Mouse (Mus musculus) lung, adult 18-20 months (tissue): ENCODE measurements around the gene Slc9a3r2.
"Not testable (repeated sequence)": the region's sequence is repeated elsewhere in the genome, so short reads cannot be mapped to it uniquely, and the experiment has no call there.

Source experiments
- DNase-seq, 2 experiments: peaks; one replicate each; pipeline ENCODE4 v3.0.0; 2022; ENCODE audit warnings: mixed read lengths in 2 of 2

Gene Slc9a3r2

GRCm38 (mm10) chr17:24667011-24667410, 16.9 kb upstream of the Slc9a3r2 start:
- DNase-seq = not testable (repeated sequence)

- DNase-seq = peak; percentile 51 to 52
These were observed 8.1 kb upstream of the Slc9a3r2 start, which contains the start of gene Npw for GRCm38 (mm10) chr17:24658017-24658758. TSS of gene Npw (minus strand) at chr17:24658457.

DNA sequence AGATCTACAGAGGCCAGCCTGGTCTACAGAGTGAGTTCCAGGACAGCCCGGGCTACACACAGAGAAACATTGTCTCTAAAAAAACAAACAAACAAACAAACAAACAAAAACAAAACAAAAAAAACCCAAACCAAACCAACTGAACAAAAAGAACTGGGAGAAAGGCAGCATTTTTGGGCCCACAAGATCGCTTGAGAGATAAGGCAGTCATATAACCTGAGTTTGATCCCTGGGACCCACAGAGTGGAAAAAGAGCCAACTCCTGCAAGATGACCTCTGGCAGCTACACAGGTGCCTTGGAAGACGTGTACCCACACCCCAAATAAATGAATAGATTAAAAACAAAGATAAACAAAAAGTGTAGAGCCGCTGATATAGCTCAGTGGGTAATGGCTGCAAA, 4.8 kb upstream of the Slc9a3r2 start:
- no peak for DNase-seq

DNA sequence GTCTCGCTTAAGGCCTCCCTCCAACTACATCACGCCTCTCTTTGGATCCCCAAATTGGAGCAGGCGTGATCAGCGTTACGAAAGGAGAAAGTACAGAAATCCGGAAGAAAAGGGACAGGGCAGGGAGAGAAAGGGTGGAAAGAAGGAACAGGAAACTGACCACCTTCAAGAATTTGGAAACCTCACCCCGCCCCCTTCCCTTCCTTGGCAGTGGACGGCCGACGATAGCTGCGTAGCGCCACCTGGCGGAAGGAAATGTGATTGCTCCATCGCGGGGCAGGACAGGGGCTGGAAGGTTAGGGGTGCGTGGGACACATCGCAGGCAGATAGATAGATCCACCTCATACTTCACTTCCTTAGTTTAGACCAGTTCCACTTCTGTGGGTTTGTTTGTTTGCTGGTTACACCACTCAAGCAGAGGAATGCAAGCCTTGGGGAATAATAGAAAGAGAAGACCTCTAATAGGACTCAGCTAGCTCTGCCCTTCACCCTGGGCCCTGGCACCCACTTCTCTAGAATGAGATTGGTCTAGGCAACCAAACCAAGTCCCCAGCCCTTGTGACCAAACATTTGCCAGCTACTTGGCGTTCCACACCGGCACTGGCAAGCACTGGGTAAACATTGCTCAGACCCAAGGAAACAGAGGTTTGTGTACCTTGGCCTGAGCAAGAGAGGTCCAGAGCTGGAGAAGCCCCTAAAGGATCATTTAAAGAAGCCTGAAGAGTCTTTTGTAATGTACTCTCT, 4.0 kb upstream of the Slc9a3r2 start:
- DNase-seq = peak; percentile 91 to 93

DNA sequence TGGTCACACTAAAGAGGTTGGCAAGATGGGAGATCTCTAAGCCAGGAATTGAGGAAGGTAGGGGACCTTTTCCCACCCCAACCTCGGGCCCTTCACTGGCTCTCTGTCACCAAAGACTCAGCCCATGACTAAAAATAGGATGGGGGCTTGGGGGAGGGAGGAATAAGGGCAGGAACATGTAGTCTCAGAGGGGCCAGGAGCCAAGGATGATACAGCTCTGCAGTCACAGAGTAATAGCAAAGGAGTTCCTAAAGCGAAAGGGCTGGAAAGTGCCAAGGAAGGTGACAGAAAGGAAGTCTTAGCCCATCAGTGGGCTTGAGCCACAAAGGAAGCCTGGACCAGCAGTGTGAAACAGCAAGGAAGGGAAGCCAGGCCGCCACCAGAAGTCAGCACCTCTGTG, 1.7 kb upstream of the Slc9a3r2 start:
- DNase-seq = no peak

DNA sequence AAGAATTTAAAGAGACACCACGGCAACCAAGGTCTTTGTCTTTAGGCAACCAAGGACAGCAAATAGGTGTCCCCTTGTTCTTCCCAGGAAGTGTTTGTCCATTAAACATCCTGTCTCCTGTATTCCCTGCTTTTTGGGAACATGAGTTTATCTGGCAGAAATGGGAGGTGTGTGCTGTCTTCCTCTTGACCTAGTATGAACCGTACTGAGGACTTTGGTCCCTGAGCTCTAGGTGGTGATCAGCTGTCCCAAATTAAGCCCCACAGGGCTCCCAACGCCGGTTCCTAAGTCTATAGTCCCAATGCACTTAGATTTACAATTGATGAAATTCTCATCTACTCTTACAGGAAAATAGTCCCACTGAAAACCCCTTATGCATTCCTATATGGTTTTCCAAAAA, 639 bp upstream of the Slc9a3r2 start:
- no peak for DNase-seq

- peak; percentile 74 to 79 for DNase-seq
These were observed 502 bp downstream of the Slc9a3r2 start for GRCm38 (mm10) chr17:24649581-24650069.

- DNase-seq = no peak
These were observed 1.3 kb downstream of the Slc9a3r2 start for GRCm38 (mm10) chr17:24648731-24649377.

DNA sequence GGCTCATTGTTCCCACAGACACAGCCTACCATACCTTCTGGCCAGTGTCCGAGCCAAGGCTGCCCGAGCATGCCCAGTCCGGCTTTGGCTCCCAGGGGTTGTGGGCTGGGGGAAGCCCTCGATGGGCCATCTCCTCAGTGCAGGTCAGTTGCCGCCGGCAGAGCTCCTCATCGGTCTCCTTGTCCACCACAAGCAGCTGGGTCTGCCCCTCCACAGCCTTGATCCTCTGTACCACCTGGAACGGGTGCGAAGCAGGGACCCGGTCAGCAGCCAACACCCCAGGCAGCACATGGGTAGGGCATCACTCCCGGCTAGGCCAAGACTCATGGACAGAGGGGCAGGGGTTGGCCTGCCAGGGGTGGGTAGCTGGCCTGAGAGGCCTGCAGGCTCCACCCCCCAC, 2.6 kb downstream of the Slc9a3r2 start:
- DNase-seq = peak in 1 of 2 experiments; percentile 51

GRCm38 (mm10) chr17:24646381-24646780, 3.7 kb downstream of the Slc9a3r2 start:
- no peak for DNase-seq

DNA sequence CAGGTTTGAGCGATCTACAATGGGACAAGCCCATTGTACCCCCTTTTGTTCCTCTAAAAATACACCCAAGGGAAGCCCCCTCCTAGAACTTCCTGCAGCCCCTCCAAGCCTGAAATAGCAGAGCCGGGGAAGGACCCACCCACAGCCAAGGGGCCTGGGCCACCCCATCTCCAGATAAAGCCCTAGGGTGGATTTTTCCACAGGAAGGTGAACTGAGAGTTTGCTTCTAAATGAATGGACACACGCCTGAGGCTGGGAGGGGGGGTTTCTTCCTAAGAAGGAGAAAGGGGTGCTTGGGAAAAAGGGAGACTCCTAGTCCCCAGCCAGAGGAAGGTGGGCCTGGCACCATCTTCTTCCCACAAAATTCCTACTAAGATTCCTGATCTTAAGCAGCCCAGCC, 4.2 kb downstream of the Slc9a3r2 start:
- DNase-seq = peak; percentile 63 to 76

DNA sequence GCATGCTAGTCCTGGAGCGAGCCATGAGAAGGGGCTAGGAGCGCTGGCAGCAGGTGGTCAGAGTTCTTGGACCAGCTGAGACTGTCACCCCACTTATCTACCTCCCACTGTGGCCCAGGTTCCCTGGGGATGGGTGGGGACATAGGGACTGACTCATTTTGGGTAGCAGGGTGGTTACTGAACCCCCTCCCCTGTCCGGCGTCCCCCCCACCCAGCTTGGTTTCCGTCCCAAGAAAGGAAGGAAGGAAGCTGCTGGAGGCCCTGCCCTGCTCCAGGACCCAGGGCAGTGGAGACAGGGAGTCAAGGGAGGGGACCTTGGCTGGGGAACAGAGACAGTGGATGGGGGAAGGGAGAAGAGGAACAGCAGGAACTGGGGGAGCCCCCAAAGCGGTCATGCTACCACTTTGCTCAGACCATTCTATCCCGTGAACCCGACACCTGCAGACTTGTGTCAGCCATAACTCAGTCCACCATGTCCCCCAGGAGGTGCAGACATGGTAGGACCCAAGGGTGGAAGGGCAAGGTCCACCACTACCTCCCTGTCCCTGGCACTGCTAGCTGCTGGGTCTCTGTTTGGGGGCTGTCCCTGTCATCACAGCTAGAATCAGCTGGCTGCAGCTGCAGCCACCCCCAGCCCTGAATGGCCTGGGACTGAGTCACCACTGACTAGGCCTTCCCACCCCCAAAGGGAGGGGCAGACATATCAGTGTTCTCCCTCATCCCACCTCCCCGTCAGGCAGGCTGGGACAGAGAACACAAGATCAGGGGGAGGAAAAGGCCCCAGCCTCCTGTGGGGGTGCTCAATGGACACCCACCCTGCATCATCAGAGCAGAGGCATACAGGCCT, 5.0 kb downstream of the Slc9a3r2 start:
- DNase-seq = peak; percentile 74 to 85

DNA sequence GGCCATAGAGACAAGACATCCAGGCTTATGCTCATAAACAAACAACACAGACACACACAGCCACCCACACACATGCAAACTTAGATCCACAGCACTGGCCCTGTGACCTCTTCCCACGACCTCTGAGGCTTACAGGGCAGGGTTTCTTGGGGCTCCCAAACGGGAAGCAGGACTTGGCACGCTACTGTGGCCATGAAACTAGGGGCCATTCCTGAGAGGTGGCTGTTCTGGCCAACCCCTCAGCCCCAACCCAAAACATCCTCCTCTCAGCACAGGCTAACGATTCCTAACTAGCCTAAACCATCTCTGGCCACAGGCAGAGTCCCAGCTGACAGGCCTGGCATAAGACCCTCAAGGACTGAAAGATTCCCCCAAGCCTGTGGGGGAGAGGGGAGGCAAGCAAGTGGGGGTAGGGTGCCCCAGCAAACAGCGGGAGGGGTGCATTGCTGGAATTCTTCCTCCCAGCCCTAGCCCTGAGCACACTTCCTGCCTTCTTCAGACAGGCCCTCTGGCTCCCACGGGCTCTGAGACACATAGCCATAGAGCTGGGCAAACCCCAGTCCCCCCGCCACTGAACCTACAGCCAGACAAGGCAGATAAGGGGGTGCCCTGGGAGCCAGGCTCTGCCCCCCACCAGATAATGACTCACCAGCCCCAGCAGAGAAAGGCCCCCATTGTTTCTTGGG, 6.0 kb downstream of the Slc9a3r2 start:
- DNase-seq = peak; percentile 63 to 69

- no peak for DNase-seq
These were observed 7.3 kb downstream of the Slc9a3r2 start for GRCm38 (mm10) chr17:24642791-24643343.

DNA sequence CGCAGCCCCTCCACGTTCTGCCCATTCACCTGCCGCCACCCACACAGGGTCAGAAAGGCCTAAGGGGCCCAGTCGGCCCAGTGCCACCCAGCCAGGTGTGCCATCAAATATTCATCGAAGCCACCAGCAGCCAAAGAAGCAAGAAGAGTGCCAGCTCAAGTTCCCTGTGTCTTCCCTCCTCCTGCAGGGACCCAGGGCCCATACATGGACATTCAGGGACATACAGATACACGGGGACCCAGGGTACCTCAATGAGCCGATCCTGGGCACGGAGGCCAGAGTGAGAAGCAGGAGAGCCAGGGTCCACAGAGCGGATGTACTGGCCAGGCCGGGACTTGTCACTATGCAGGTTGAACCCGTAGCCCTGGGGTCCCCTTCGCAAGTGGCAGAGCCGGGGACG, 8.2 kb downstream of the Slc9a3r2 start:
- no peak for DNase-seq

DNA sequence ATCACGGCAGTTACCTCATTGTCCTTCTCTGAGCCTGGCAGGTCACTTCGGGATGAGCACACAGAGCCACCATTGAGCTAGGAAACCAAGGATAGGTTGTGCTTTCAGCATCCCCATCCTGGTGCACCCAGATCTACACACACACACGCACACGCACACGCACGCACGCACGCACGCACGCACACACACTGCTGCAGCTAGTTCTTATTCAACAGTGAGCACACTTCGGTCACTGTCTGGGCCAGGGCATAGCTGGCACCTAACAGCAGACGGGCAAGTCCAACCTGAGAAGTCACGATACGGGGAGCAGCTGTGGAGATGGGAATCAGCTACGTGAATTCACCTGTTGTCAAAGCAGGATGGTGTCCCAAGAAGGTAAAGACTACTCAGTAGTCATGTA, 9.5 kb downstream of the Slc9a3r2 start:
- DNase-seq = no peak

DNA sequence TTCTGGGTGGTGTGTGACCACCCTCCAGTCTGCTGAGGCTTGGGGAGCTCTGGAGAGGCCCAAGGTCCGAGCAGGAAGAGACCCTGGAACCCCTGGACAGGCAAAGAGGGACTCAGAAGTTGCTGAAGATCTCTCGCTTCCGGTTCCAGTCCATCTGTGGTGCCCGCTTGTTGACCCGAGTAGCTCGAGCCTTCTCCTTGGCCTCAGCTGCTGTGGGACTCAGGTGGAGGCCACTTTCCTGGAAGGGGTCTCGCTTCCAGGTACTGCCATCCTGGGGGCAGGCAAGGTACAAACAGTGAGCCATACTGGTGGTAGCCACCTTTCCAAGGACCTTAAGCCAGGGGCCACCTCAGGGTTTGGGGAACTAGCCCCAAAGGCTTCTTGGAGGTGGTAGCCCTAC, 10.0 kb downstream of the Slc9a3r2 start:
- no peak for DNase-seq

DNA sequence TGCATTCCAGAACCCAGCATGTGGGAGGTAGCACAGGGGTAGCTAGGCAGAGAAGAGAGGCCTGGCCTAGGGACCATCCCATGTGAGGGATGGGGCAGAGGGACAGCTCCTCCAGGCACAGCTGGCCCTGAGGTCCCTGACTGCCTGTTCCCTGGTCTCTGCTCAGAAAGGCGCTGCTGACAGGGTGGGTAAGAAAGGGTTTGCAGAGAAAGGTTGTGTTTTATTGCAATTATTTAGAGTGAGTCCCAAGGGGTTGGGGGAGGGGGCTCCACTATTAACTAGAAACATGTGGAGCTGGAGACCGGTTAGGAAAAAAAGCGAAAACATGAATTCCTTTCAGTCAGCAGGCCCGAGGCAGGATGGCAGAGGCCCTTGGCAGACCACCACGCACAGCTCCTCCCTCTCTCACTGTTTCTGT, 10.5 kb downstream of the Slc9a3r2 start:
- no peak for DNase-seq

DNA sequence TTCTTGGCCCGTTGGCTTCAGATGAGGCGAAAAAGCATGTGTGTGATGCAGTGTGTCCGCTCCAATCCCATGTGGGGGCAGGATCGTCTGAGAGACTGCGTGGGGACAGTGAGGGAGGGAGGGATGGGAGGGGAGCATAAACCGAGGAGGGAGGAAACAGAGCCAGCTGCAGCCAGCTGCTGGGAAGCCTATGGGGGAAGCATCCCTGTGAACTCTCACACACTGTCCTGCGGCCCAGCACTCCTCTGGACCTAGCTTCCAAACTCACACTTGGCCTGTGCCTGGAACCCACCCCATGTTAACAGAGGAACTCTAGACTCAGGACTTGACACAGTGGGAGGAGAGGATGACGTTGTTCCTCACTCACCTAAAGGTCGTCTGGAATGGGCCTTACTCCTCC, 11.3 kb downstream of the Slc9a3r2 start:
- DNase-seq = peak; percentile 55 to 62

DNA sequence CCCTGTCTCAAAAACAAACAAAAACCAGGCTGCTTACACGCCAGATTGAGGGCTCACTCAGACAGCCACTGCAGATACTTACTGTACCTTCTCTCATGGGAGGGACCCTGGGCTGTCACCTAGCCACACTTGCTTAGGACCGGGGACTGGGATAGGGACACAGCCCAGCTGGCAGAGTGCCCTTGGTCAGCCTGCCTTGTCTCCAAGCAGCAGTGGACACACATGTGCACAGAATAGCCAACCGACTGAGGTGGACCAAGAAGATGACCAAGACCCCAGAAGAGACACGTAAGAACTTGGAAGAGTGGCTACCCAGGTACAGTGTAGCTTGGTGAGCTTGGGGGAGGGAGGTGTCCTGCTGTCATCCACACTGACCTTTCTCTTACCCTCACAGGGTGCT, 11.9 kb downstream of the Slc9a3r2 start:
- DNase-seq = no peak

GRCm38 (mm10) chr17:24636781-24637481, 13.2 kb downstream of the Slc9a3r2 start:
- peak; percentile 81 to 86 for DNase-seq
